Mouse (Mus musculus) lung, postnatal 0 days (tissue): ENCODE measurements around the gene Krt79. TPM values are rescaled to one million over a fixed set of nuclear protein-coding genes. Genes with fewer than 3 reads are reported as not detected.
A peak's percentile ranks its signal among the peaks of the same experiment; 100 is the strongest.

Experiments used
- ATAC-seq: fragments of 200-750 bp; cut with Nextera tagmentation; 2 replicates; pipeline ENCODE4 v1.8.0; 2017; ENCODE audit warnings: moderate library complexity
- DNase-seq: peaks from one replicate; pipeline ENCODE4 v3.0.0-alpha.2; 2016; ENCODE audit warnings: low spot score
- H3K27ac ChIP-seq: fragments of 300-500 bp; sonication (generic); 2 replicates; pipeline ENCODE4 v1.5.1; 2014; ENCODE audit warnings: antibody characterized with exemption, mild to moderate bottlenecking, low read length, mixed read lengths
- H3K27me3 ChIP-seq: fragments of 300-500 bp; sonication (generic); replicated peaks from 2 replicates; pipeline ENCODE4 v1.6.1; 2014; ENCODE audit warnings: low read length, mixed read lengths; ENCODE audit not compliant: insufficient read depth
- H3K36me3 ChIP-seq: fragments of 300-500 bp; sonication (generic); 2 replicates; pipeline ENCODE4 v1.6.1; 2014; ENCODE audit warnings: low read length, mixed read lengths; ENCODE audit not compliant: insufficient read depth
- H3K4me1 ChIP-seq: fragments of 300-500 bp; sonication (generic); 2 replicates; pipeline ENCODE4 v1.6.1; 2014; ENCODE audit warnings: antibody characterized with exemption, low read depth, low read length, mixed read lengths; ENCODE audit not compliant: insufficient read depth
- H3K4me2 ChIP-seq: fragments of 300-500 bp; sonication (generic); replicated peaks from 2 replicates; pipeline ENCODE4 v1.6.1; 2014; ENCODE audit warnings: low read depth, mild to moderate bottlenecking, low read length, moderate library complexity, mixed read lengths
- H3K4me3 ChIP-seq: fragments of 300-500 bp; sonication (generic); 2 replicates; pipeline ENCODE4 v1.5.1; 2014; ENCODE audit warnings: low read depth, low read length
- H3K9ac ChIP-seq: fragments of 300-500 bp; sonication (generic); replicated peaks from 2 replicates; pipeline ENCODE4 v1.6.1; 2014; ENCODE audit warnings: low read depth, mild to moderate bottlenecking
- H3K9me3 ChIP-seq: fragments of 300-500 bp; sonication (generic); 2 replicates; pipeline ENCODE4 v1.6.1; 2016; ENCODE audit warnings: low read length, mixed read lengths
- CTCF ChIP-seq: IDR thresholded peaks from 2 replicates; pipeline ENCODE4 v1.5.1; 2016; ENCODE audit warnings: antibody characterized with exemption, mild to moderate bottlenecking
- EP300 ChIP-seq: IDR thresholded peaks from 2 replicates; pipeline ENCODE4 v1.6.1; 2016; ENCODE audit warnings: antibody characterized with exemption, mild to moderate bottlenecking, control low read depth
- WGBS: fragments of 180-500 bp; shearing (Covaris S2); extraction: QIAGEN DNeasy Blood & Tissue Kit; methylation state at CpG from one replicate; pipeline ENCODE4 v1.1.7; 2014; 5-methylcytosine and 5-hydroxymethylcytosine counted together
- polyA plus RNA-seq: library from polyadenylated mRNA; unstranded; fragments of >200 nt; fragmentation: Nextera tagmentation; extraction: Ambion mirVana; gene quantifications from 2 replicates; pipeline ENCODE4 v1.2.1, GENCODE M21; 2015

Gene Krt79
- polyA plus RNA-seq, 1 experiment from 2014 or later: 1.4 TPM

GRCm38 (mm10) chr15:101925041-101925440, 15.1 kb downstream of the Krt79 start:
- no peak for ATAC-seq
- DNase-seq: no peak
- Histone ChIP-seq H3K36me3 (no peaks in the 10 kb centered on the region), H3K27ac (no peak overlapping the region), H3K4me1 (0 out of 2 replicates have a peak, but pooled peaks cover 5% of the 10 kb centered on the region), H3K27me3 (no peaks in the 10 kb centered on the region), H3K4me3 (no peak overlapping the region), H3K4me2 (no peak overlapping the region), H3K9me3 (no peaks in the 10 kb centered on the region), H3K9ac (no peak overlapping the region)
- TF ChIP-seq CTCF: no peak
- no peak for TF ChIP-seq EP300
- WGBS: 58% methylated on average over 1 of the region's 1 CpGs

GRCm38 (mm10) chr15:101924635-101925034, 15.5 kb downstream of the Krt79 start, which contains the start of gene Krt4:
Krt4 (minus strand) TSS chr15:101924735.
- Histone ChIP-seq H3K36me3 (no peaks in the 10 kb centered on the region), H3K9me3 (no peaks in the 10 kb centered on the region), H3K27me3 (no peaks in the 10 kb centered on the region), H3K4me3 (no peak within 1 kb of the TSS), H3K4me1 (0 out of 2 replicates have a peak, but pooled peaks cover 1% of the 10 kb centered on the region), H3K4me2 (no peak within 1 kb of the TSS), H3K27ac (no peak within 1 kb of the TSS), H3K9ac (no peak within 1 kb of the TSS)
- TF ChIP-seq CTCF (no peak), EP300 (no peak)
- 55% methylated on average over 11 of the region's 11 CpGs for WGBS
- DNase-seq: no peak
- no peak for ATAC-seq

GRCm38 (mm10) chr15:101922296-101922695, 17.8 kb downstream of the Krt79 start:
- ATAC-seq (no peak), DNase-seq (no peak)
- Histone ChIP-seq H3K4me3 (no peak overlapping the region), H3K4me2 (no peak overlapping the region), H3K4me1 (no peaks in the 10 kb centered on the region), H3K36me3 (no peaks in the 10 kb centered on the region), H3K27ac (no peak overlapping the region), H3K27me3 (no peaks in the 10 kb centered on the region), H3K9ac (no peak overlapping the region), H3K9me3 (no peaks in the 10 kb centered on the region)
- TF ChIP-seq EP300 (no peak), CTCF (no peak)
- 87% methylated on average over 2 of the region's 2 CpGs for WGBS

GRCm38 (mm10) chr15:101916072-101916471, 24.1 kb downstream of the Krt79 start:
- Histone ChIP-seq H3K4me1 (no peaks in the 10 kb centered on the region), H3K4me2 (no peak overlapping the region), H3K9ac (no peak overlapping the region), H3K27me3 (no peaks in the 10 kb centered on the region), H3K9me3 (no peaks in the 10 kb centered on the region), H3K27ac (no peak overlapping the region), H3K36me3 (no peaks in the 10 kb centered on the region), H3K4me3 (no peak overlapping the region)
- no peak for DNase-seq
- no peak for ATAC-seq
- TF ChIP-seq CTCF (no peak), EP300 (no peak)
- WGBS: 55% methylated on average over 2 of the region's 2 CpGs

GRCm38 (mm10) chr15:101904849-101905248, 35.3 kb downstream of the Krt79 start:
- no peak for ATAC-seq
- Histone ChIP-seq H3K9ac (no peak overlapping the region), H3K4me3 (no peak overlapping the region), H3K27ac (no peak overlapping the region), H3K4me1 (no peaks in the 10 kb centered on the region), H3K9me3 (no peaks in the 10 kb centered on the region), H3K4me2 (no peak overlapping the region), H3K36me3 (no peaks in the 10 kb centered on the region), H3K27me3 (no peaks in the 10 kb centered on the region)
- TF ChIP-seq CTCF: no peak
- TF ChIP-seq EP300: no peak
- WGBS: 72% methylated on average over 5 of the region's 5 CpGs
- no peak for DNase-seq

GRCm38 (mm10) chr15:101902171-101903149, 37.7 kb downstream of the Krt79 start:
- no peak overlapping the region for H3K4me3 ChIP-seq
- no peak overlapping the region for H3K27ac ChIP-seq
- 47% methylated on average over 12 of the region's 12 CpGs for WGBS
- ATAC-seq (no peak), DNase-seq (no peak)
- H3K4me1 ChIP-seq: no peaks in the 10 kb centered on the region
- no peaks in the 10 kb centered on the region for H3K9me3 ChIP-seq
- TF ChIP-seq CTCF: peak; percentile 57
- TF ChIP-seq EP300: no peak
- no peak overlapping the region for H3K9ac ChIP-seq
- no peak overlapping the region for H3K4me2 ChIP-seq
- no peaks in the 10 kb centered on the region for H3K36me3 ChIP-seq
- no peaks in the 10 kb centered on the region for H3K27me3 ChIP-seq
